In the genomic region with DNA sequence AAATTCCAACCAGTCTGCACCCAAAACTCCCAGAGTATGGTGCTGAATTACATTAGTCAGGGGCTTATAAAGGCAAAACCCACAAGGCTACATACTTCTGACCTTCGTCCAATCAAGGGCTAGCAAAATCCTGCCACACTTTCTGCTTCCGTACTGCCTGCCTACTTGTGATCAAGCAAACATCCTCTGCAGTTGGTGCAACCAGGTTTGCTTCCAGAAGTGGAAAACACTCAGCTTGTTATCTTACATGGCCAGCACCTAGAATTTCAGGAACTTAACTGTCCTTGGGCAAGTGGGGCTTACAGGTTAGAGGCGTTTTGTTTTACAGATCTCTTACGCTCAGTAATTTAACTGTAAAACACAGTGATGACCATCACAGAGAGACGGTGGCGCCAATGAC, we compare ENCODE assay signal across 22 mouse cellular contexts. TPM values are rescaled to one million over a fixed set of nuclear protein-coding genes. Genes with fewer than 3 reads are reported as not detected.
A peak's percentile ranks its signal among the peaks of the same experiment; 100 is the strongest.
DNase-seq lines count a peak whose midpoint lies in the region; ATAC-seq and TF ChIP-seq lines count a peak whose summit lies in the region.
"Had no signal": no experiment of that assay in that cellular context is flagged by ENCODE, and none has a peak within 500 bp of the region (broad histone marks: within the 10 kb centered on the region; RNA-seq: fewer than 3 reads in every experiment).

No protein-coding gene starts in this region.

- H3K4me3 ChIP-seq in MEL (ENCODE audit: control insufficient read depth in 1 of 2, insufficient read depth in 1 of 2, low read depth in 2 of 2, low read length in 2 of 2): peak overlapping the region in 1 of 2 experiments; percentile 13; a peak in 1 of 4 replicates
- H3K4me3 ChIP-seq in liver, embryonic 11.5 days (ENCODE audit: low read depth, low read length): no peak overlapping the region
- H3K4me3 ChIP-seq in liver, embryonic 15.5 days (replicated peaks): no peak overlapping the region
- H3K4me3 ChIP-seq in lung, postnatal 0 days (ENCODE audit: low read depth, low read length): no peak overlapping the region
- H3K4me3 ChIP-seq in hindbrain, embryonic 13.5 days: no peak overlapping the region
- no peak overlapping the region for H3K4me3 ChIP-seq in hindbrain, embryonic 14.5 days (replicated peaks; ENCODE audit: low read length)
- H3K4me3 ChIP-seq: embryonic facial prominence, embryonic 10.5 days; erythroblast, embryonic 14.5 days; gastrocnemius, adult 2 months; heart, embryonic 13.5 days; hindbrain, embryonic 15.5 days had no signal

- TF ChIP-seq RAD21 in MEL (IDR thresholded peaks at IDR 0.05; ENCODE audit: low read depth, low read length): no peak

- no peak overlapping the region for H3K9ac ChIP-seq in MEL (ENCODE audit: control insufficient read depth, low read depth, low read length, poor library complexity, severe bottlenecking)
- no peak overlapping the region for H3K9ac ChIP-seq in liver, embryonic 11.5 days (ENCODE audit: low read depth, low read length)
- no peak overlapping the region for H3K9ac ChIP-seq in liver, embryonic 15.5 days
- no peak overlapping the region for H3K9ac ChIP-seq in lung, postnatal 0 days (replicated peaks; ENCODE audit: low read depth)
- no peak overlapping the region for H3K9ac ChIP-seq in hindbrain, embryonic 13.5 days
- H3K9ac ChIP-seq in hindbrain, embryonic 14.5 days: no peak overlapping the region
- H3K9ac ChIP-seq: forebrain, postnatal 0 days; heart, embryonic 13.5 days; hindbrain, embryonic 15.5 days had no signal

- WGBS in liver, embryonic 11.5 days: 54% methylated on average over 6 of the region's 6 CpGs
- 37% methylated on average over 6 of the region's 6 CpGs for WGBS in liver, embryonic 15.5 days (ENCODE audit: insufficient replicate concordance)
- WGBS in lung, postnatal 0 days: 65% methylated on average over 6 of the region's 6 CpGs
- WGBS in hindbrain, embryonic 13.5 days: 89% methylated on average over 6 of the region's 6 CpGs
- 87% methylated on average over 6 of the region's 6 CpGs for WGBS in hindbrain, embryonic 14.5 days

- TF ChIP-seq EP300 in MEL (IDR thresholded peaks at IDR 0.05; ENCODE audit: low read depth in 1 of 2, low read length in 2 of 2): peak; percentile 77 to 83
- TF ChIP-seq EP300 in lung, postnatal 0 days (IDR thresholded peaks at IDR 0.05): no peak

- peaks cover 0 to 19% of the 10 kb centered on the region in 2 experiments; a peak in 2 of 4 replicates for H3K36me3 ChIP-seq in MEL (ENCODE audit: control insufficient read depth in 1 of 2, insufficient read depth in 2 of 2, low read length in 2 of 2)
- H3K36me3 ChIP-seq in liver, embryonic 11.5 days (ENCODE audit: control insufficient read depth, insufficient read depth, low read length): no peaks in the 10 kb centered on the region
- no peaks in the 10 kb centered on the region for H3K36me3 ChIP-seq in liver, embryonic 15.5 days (replicated peaks)
- no peaks in the 10 kb centered on the region for H3K36me3 ChIP-seq in lung, postnatal 0 days (ENCODE audit: insufficient read depth, low read length)
- no peaks in the 10 kb centered on the region for H3K36me3 ChIP-seq in hindbrain, embryonic 13.5 days
- no peaks in the 10 kb centered on the region for H3K36me3 ChIP-seq in hindbrain, embryonic 14.5 days (replicated peaks; ENCODE audit: control insufficient read depth, insufficient read depth)
- H3K36me3 ChIP-seq: embryonic facial prominence, embryonic 10.5 days; heart, embryonic 13.5 days; hindbrain, embryonic 15.5 days had no signal

- H3K4me2 ChIP-seq in liver, embryonic 11.5 days: no peak overlapping the region
- H3K4me2 ChIP-seq in liver, embryonic 15.5 days: peak overlapping the region; percentile 8; the same call in 1 of the 2 replicates
- no peak overlapping the region for H3K4me2 ChIP-seq in lung, postnatal 0 days (replicated peaks; ENCODE audit: low read depth, low read length)
- no peak overlapping the region for H3K4me2 ChIP-seq in hindbrain, embryonic 13.5 days
- no peak overlapping the region for H3K4me2 ChIP-seq in hindbrain, embryonic 14.5 days (replicated peaks)
- H3K4me2 ChIP-seq: heart, embryonic 13.5 days; hindbrain, embryonic 15.5 days had no signal

- peaks cover 12 to 26% of the 10 kb centered on the region in 2 experiments for H3K4me1 ChIP-seq in MEL (ENCODE audit: control insufficient read depth in 1 of 2, insufficient read depth in 2 of 2, low read length in 2 of 2)
- H3K4me1 ChIP-seq in liver, embryonic 11.5 days (replicated peaks; ENCODE audit: control insufficient read depth, insufficient read depth, low read length): peaks cover 13% of the 10 kb centered on the region
- peaks cover 40% of the 10 kb centered on the region for H3K4me1 ChIP-seq in liver, embryonic 15.5 days (replicated peaks)
- H3K4me1 ChIP-seq in lung, postnatal 0 days (ENCODE audit: insufficient read depth, low read depth, low read length): no peaks in the 10 kb centered on the region
- no peaks in the 10 kb centered on the region for H3K4me1 ChIP-seq in hindbrain, embryonic 13.5 days (replicated peaks)
- no peaks in the 10 kb centered on the region for H3K4me1 ChIP-seq in hindbrain, embryonic 14.5 days (replicated peaks; ENCODE audit: control insufficient read depth, insufficient read depth, low read length)
- H3K4me1 ChIP-seq: embryonic facial prominence, embryonic 10.5 days; hindbrain, embryonic 15.5 days had no signal

- H3K79me2 ChIP-seq in MEL (ENCODE audit: control insufficient read depth, insufficient read depth, low read length, poor library complexity): no peaks in the 10 kb centered on the region

- peak; percentile 34; the same call in 1 of the 2 replicates for ATAC-seq in erythroid progenitor cell, adult 5-6 weeks (replicated peaks; ENCODE audit: low FRiP score, poor library complexity, severe bottlenecking)
- ATAC-seq in liver, embryonic 11.5 days (replicated peaks; ENCODE audit: low FRiP score): 0 out of 2 replicates have a peak, but pooled peaks have one; percentile 23
- ATAC-seq in liver, embryonic 15.5 days (ENCODE audit: insufficient read depth): peak; percentile 9; the same call in 1 of the 2 replicates
- ATAC-seq in lung, postnatal 0 days: no peak
- ATAC-seq in hindbrain, embryonic 13.5 days (ENCODE audit: low FRiP score): no peak
- ATAC-seq in hindbrain, embryonic 14.5 days (ENCODE audit: low FRiP score): no peak
- ATAC-seq: forebrain, postnatal 0 days; intestine, embryonic 16.5 days had no signal

- peak; percentile 84 for DNase-seq in MEL (ENCODE audit: low read depth, low spot score)
- no peak for DNase-seq in liver, embryonic 11.5 days (ENCODE audit: low spot score)
- DNase-seq in lung, postnatal 0 days (ENCODE audit: low spot score): no peak
- DNase-seq in cerebellum, adult 9-10 months: no peak
- DNase-seq in hindbrain, embryonic 14.5 days (ENCODE audit: low spot score): no peak
- DNase-seq: adrenal gland, adult 8-10 months; adrenal gland, postnatal 36 days; cerebellum, adult 8-10 months; cerebellum, postnatal 25 days; forebrain, postnatal 0 days; gastrocnemius, adult 2 months; gastrocnemius, postnatal 25 days; heart, adult 11 months; heart, postnatal 4 days had no signal

- no peaks in the 10 kb centered on the region for H3K27me3 ChIP-seq in MEL (ENCODE audit: control insufficient read depth in 1 of 2, insufficient read depth in 2 of 2, low read length in 2 of 2)
- no peaks in the 10 kb centered on the region for H3K27me3 ChIP-seq in liver, embryonic 11.5 days (replicated peaks; ENCODE audit: control insufficient read depth, insufficient read depth, low read length)
- H3K27me3 ChIP-seq in liver, embryonic 15.5 days: no peaks in the 10 kb centered on the region
- no peaks in the 10 kb centered on the region for H3K27me3 ChIP-seq in lung, postnatal 0 days (replicated peaks; ENCODE audit: insufficient read depth, low read length)
- H3K27me3 ChIP-seq in hindbrain, embryonic 13.5 days: no peaks in the 10 kb centered on the region
- no peaks in the 10 kb centered on the region for H3K27me3 ChIP-seq in hindbrain, embryonic 14.5 days (ENCODE audit: control insufficient read depth, insufficient read depth, low read length)
- H3K27me3 ChIP-seq: heart, embryonic 13.5 days; hindbrain, embryonic 15.5 days had no signal

- TF ChIP-seq CTCF in MEL (IDR thresholded peaks at IDR 0.05 in 2 of 3, conservative IDR thresholded peaks at IDR 0.05 in 1 of 3; ENCODE audit: control insufficient read depth in 1 of 3, insufficient read depth in 1 of 3, low read depth in 2 of 3, low read length in 3 of 3, poor library complexity in 1 of 3, severe bottlenecking in 1 of 3): no peak
- no peak for TF ChIP-seq CTCF in lung, postnatal 0 days (IDR thresholded peaks at IDR 0.05)

- peak overlapping the region; percentile 75 for H3K27ac ChIP-seq in MEL (ENCODE audit: control insufficient read depth, low read depth, low read length)
- H3K27ac ChIP-seq in liver, embryonic 11.5 days (ENCODE audit: low read depth, low read length): no peak overlapping the region
- H3K27ac ChIP-seq in liver, embryonic 15.5 days (replicated peaks): peak overlapping the region; percentile 8; the same call in 1 of the 2 replicates
- no peak overlapping the region for H3K27ac ChIP-seq in lung, postnatal 0 days (ENCODE audit: low read length)
- no peak overlapping the region for H3K27ac ChIP-seq in hindbrain, embryonic 13.5 days
- no peak overlapping the region for H3K27ac ChIP-seq in hindbrain, embryonic 14.5 days
- H3K27ac ChIP-seq: embryonic facial prominence, embryonic 10.5 days; gastrocnemius, adult 2 months; heart, embryonic 13.5 days; hindbrain, embryonic 15.5 days had no signal

- H3K9me3 ChIP-seq in MEL (replicated peaks; ENCODE audit: insufficient read depth, low read length): no peaks in the 10 kb centered on the region
- H3K9me3 ChIP-seq in liver, embryonic 11.5 days (ENCODE audit: control insufficient read depth, low read length): no peaks in the 10 kb centered on the region
- H3K9me3 ChIP-seq in liver, embryonic 15.5 days (replicated peaks): no peaks in the 10 kb centered on the region
- H3K9me3 ChIP-seq in lung, postnatal 0 days (ENCODE audit: low read length): no peaks in the 10 kb centered on the region
- H3K9me3 ChIP-seq in hindbrain, embryonic 13.5 days: no peaks in the 10 kb centered on the region
- no peaks in the 10 kb centered on the region for H3K9me3 ChIP-seq in hindbrain, embryonic 14.5 days (ENCODE audit: control insufficient read depth, low read length)
- H3K9me3 ChIP-seq: embryonic facial prominence, embryonic 10.5 days; heart, embryonic 13.5 days; hindbrain, embryonic 15.5 days had no signal

- TF ChIP-seq POLR2A in MEL (IDR thresholded peaks at IDR 0.05; ENCODE audit: control insufficient read depth in 1 of 2, insufficient read depth in 1 of 2, low read depth in 1 of 2, low read length in 2 of 2, poor library complexity in 1 of 2): no peak

RNA-seq across cellular contexts. Expression of a gene that starts 14.9 kb away (rescaled TPM):
- total RNA-seq in MEL (2012; rRNA removed): 591 and 677 TPM in 2 replicates
- 100 to 1,000 TPM; 639 to 720 TPM for polyA plus RNA-seq in MEL (2012; ENCODE audit: insufficient read depth in 1 of 2, insufficient read length in 2 of 2, low read depth in 1 of 2, low replicate concordance in 2 of 2, missing spikeins in 1 of 2)
- total RNA-seq in erythroid progenitor cell, adult 5-6 weeks (2015; ENCODE audit: low replicate concordance): 1,351 and 1,432 TPM in 2 replicates
- 1,739 and 2,218 TPM in 2 replicates for total RNA-seq in erythroid progenitor cell, adult 5-6 weeks (2017; ENCODE audit: low replicate concordance)
- 446 and 497 TPM in 2 replicates for polyA plus RNA-seq in liver, embryonic 11.5 days (2014; fragmentation: Nextera tagmentation; extraction: Ambion mirVana)
- 404 and 432 TPM in 2 replicates for polyA plus RNA-seq in liver, embryonic 15.5 days (2015; fragmentation: Nextera tagmentation; extraction: Ambion mirVana)
- polyA plus RNA-seq in lung, postnatal 0 days (2015; fragmentation: Nextera tagmentation; extraction: Ambion mirVana): 42.0 and 43.6 TPM in 2 replicates
- polyA plus RNA-seq in hindbrain, embryonic 13.5 days (2015; fragmentation: Nextera tagmentation; extraction: Ambion mirVana): 148 and 155 TPM in 2 replicates
- polyA plus RNA-seq in hindbrain, embryonic 14.5 days (2014; fragmentation: Nextera tagmentation; extraction: Ambion mirVana): 143 and 144 TPM in 2 replicates

Comparison
In these comparisons a context has a peak if more than half of its experiments do, and no peak if none do; other contexts are left out.
1. H3K27ac ChIP-seq: peak in MEL (single experiment) and liver, embryonic 15.5 days (single experiment); none in liver, embryonic 11.5 days (single experiment), lung, postnatal 0 days (single experiment), hindbrain, embryonic 13.5 days (single experiment) and hindbrain, embryonic 14.5 days (single experiment).
2. ATAC-seq: peak in erythroid progenitor cell, adult 5-6 weeks (single experiment), liver, embryonic 11.5 days (single experiment) and liver, embryonic 15.5 days (single experiment); none in lung, postnatal 0 days (single experiment), hindbrain, embryonic 13.5 days (single experiment) and hindbrain, embryonic 14.5 days (single experiment).